Mouse (Mus musculus): Measurements from ENCODE around the gene Stx1b. TPM values are rescaled to one million over a fixed set of nuclear protein-coding genes. Genes with fewer than 3 reads are reported as not detected.
"Not testable (repeated sequence)": the region's sequence is repeated elsewhere in the genome, so short reads cannot be mapped to it uniquely, and the experiment has no call there.

The Stx1b gene
- total RNA-seq (2022), result 100 to 1,000 TPM; 344 to 361 (median 348) TPM

DNA sequence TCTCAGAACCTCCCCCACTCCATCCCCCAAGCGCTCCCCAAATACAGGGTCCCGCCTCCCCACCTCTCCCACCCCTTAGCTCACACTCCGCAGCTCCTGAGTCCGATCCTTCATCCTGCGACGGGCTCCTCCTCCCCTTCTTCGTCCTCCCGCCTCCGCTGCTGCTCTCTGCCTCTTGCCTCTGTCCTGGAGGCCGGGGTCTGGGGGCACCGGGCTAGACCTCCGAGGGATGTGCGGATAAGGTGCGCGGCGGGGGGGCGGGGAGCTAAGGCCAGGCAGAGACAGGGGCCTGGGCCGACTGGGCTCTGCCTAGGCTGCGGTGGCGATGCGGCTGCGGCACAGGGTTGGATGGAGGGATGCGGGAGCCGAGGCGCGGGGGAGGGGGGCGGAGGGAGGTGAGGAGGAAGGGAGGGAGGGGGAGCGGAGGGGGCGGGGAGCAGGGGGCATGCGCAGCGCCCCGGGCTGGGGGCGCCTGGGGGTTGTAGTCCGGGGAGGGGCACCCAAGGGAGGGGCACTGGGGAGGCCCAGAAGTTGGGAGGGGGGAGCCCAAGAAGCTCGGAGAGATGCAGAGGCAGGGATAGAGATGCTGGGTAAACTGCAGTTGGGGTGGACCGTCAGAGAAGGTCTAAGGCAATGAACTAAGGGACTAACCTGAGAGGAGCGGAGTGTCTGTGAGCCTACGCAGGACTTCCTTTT is at the start of gene Stx1b, which contains the start of gene Stx4a:
TSS of gene Stx1b (minus strand) at position 374 of the 696 bp plus-strand sequence.
TSS of gene Stx4a (plus strand) at position 119 of the 696 bp plus-strand sequence.
- peak in 1 of 2 experiments; percentile 54 for DNase-seq (ENCODE audit: low spot score in 2 of 2)

DNA sequence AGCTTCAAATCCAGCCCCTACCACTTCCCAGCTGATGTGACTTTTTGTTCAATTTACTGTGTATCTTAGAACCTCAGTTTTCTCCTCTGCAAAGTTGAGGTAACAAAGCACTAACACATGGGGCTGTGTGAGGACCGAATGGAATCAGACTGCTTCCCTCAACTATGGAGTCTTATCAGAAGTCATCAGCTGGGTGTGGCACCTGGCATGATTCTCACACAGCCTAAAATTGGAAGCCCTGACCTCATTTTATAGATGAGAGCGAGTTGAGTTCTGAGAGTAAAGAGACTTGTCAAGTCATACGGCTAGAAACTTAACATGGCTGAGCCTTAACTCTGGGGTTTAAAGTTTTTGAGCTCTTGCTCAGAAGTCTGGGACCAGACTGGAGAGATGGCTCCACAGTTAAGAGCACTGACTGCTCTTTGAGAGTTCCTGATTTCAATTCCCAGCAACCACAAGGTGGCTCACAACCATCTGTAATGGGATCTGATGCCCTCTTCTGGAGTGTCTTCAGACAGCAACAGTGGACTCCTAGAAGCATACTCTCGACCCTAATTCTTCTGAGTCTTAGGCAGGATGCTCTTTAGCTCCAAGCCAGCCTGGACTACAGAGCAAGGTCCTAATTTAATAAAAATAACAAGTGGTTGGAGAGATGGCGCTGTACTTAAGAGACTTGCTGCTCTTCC is 45.9 kb upstream of the Stx1b start:
- DNase-seq (ENCODE audit: low spot score in 2 of 2), result no peak

DNA sequence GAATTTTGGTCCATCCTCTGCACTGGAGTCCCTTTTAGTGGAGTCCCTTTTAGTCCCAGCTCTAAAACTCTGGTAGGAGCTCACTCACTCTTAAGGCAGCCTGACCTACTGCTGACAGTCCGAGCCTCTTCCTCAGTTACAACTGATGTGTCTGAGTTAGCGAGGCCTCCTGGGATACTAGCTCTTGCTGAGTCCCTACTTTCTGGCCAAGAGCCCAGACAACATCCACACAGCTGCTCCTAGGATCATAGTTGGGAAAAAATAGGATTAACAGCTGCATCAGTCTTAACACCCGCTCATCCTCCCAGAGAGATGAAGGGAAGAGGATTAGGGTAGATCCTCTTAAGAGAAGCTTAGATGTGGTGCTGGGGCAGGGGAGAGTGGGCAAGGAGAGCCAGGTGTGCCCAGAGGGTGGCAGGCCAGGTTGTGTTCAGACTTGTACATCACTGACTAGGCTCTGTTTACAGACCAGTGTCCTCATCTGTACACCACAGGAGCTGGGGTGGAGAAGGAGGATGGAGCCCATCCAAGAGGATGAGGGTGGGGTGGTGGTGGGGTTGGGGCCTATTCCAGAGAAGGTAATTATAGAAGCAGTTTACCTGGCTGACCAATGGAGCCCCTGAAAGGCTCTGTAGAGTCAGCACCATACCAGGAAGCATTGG is 44.9 kb upstream of the Stx1b start:
- DNase-seq (ENCODE audit: low spot score in 2 of 2), result no peak

DNA sequence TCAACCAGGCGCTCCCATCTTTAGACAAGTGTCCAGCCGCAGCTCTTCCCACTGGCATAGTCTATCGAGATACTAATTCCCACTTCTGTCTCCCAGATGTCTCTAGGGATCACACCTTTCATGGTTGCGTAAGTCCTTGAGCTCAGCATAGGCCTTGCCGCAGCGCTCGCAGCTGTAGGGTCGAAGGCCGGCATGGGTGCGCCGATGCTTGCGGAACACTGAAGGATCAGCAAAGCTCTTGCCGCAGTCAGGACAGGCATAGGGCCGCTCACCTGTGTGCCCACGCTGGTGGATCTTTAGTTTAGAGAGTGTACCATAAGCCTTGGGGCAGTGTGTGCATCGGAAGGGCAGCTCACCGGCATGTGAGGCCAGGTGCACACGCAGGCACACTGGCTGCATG is 43.3 kb upstream of the Stx1b start:
- DNase-seq (ENCODE audit: low spot score in 2 of 2), result no peak

DNA sequence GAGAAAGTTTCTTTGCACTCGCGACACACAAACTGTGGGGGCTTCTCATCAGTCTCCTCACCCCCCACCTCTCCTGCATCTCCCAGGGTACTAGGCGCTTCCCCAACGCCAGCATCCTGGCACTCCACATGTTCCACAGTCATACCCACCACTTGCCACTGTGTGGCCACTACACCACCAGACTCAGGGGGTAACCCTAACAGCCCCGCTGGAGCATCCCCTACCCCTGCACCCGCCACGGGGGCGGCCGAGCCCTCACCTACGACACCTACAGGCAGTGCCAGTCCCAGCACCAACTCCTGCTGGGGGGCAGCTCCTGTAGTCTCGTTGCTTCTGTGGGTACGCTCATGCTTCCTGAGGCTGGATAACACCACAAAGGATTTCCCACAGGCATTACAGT is 42.1 kb upstream of the Stx1b start:
- DNase-seq (ENCODE audit: low spot score in 2 of 2), result no peak

DNA sequence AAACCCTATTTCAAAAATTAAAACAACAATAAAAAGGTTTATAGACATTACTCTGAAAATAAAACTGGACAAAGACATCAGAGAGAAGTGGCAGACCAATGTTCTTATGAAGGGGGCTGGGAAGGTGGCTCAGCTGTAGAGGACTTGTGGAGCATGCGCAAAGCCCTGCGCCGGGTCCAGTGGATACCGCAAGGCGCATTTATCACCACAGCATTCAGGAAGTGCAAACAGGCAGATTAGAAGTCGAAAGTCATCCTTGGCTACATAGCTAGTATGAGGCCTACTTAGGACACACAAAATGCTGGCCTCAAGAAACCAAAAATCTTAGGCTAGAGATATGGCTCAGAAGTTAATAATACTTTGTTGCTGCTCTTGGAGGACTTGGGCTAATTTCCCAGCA is 33.9 kb upstream of the Stx1b start:
- DNase-seq (ENCODE audit: low spot score in 2 of 2), result no peak

DNA sequence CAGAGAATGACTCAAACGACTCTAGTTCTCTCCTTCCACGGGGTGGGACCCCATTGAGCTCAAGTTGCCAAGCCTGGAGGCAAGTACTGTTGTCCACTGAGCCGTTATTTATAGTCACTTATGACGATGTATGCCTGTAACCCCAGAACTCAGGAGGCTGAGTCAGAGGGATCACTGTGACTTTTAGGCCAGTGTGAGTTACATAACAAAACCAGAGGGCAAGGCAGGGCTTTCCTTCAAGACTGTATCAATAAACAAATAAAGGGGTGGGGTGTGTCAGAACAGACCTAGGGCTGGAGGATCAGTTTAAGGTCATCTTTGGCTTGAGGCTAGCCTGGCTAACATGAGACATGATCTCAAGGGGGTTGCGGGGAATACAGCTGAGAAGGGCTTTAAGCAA is 26.6 kb upstream of the Stx1b start:
- no peak for DNase-seq (ENCODE audit: low spot score in 2 of 2)

DNA sequence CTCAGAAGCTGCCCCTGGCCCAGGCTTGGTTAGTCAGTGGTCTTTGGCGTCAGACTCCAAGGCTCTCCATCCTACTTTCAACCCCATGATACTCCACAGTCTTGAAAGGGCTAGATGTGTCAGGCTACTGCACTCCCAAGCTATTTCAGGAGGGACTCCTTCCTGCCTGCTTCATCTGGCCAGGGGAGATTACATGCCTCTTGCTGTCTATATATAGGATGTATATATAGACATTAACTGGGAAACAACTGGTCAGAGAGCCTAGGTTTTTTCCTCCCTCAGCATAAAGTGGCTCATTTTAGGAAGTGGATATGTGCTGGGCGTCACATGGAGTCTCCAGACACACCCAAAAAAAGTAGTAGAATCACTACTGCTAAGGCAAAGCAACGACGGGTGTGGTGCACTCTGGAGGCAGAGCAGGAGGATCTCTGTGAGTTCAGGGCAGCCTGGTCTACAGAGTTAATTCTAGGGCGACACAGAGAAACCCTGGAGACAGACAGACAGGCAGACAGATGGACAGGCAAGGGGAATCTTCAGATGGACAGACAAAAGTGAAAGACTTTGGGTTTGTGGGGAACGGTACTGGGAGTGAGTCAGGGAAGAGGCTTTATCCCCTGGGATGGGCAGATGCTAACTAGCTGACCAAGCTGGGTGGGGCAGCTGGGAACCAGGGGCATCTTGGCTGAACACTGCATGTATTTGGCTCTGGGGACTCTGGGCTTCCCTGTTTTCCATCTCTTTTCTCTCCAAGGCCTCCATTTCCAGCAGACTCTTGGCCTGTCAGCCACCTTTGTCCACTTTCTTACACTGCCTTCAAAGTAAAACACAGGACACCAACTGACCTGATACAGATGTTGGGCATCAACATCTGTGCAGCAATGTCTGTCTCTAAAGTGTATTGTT is 25.9 kb upstream of the Stx1b start:
- DNase-seq (ENCODE audit: low spot score in 2 of 2), result no peak

DNA sequence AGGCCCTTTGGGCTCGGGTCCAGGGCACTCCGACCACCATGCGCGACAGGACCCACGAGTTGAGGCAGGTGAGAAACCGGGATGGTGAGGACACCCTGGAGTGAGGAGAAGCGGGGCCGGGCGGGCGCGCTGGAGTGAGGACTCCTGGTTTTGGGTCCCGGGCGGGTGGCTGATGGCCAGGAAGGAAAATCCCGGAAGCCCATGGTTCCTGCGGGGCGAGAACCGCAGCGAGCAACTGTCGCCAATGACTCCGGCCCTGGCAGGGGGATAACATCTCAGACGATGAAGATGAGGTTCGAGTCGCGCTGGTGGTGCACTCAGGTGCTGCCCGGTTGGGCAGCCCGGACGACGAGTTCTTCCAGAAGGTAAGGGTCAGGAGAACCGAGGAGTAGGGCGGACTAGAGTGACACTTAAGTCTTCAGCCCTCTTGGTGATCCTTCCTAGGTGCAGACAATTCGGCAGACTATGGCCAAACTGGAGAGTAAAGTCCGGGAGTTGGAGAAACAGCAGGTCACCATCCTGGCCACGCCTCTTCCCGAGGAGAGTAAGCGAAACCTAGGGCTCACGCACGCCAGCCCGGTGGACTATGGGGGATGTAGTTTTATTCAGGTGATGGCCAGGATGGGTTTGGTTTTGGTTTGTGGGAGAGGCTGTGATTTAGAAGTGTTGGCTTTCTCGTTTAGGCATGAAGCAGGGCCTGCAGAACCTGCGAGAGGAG is 17.8 kb upstream of the Stx1b start:
- DNase-seq (ENCODE audit: low spot score in 2 of 2), result peak; percentile 69 to 70

DNA sequence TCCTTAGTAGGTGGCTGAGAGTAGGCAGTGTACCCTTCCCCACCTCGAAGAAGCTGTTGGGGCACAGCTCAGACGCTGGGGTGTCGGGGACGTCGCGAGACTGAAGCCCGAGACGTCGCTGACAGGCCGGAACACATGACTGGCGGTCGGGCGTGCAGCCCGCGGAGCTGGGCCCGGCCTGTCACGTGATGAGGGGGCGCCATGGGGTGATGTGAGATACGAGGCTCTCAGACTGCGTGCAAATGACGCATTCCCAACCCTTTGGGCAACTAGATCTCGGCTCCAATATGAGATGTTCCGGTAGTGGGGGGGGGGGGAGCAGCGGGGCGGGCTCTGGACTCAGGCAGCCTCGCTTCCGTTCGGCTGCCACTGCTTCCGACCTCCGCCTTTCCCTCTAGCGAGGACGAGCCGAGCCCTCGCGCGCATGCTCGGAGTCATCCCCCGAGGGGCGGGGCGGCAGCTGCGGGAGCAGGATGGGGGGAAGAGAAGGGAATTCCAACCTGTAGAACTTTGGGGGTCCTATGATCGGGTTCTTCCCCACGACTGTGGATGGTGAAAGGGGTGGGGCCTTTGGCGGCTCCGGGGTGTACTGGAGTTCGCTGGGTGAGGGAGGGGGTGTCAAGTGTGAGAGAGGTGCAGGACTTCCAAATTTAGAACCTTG is 17.1 kb upstream of the Stx1b start:
- DNase-seq (ENCODE audit: low spot score in 2 of 2), result peak; percentile 96 to 97

DNA sequence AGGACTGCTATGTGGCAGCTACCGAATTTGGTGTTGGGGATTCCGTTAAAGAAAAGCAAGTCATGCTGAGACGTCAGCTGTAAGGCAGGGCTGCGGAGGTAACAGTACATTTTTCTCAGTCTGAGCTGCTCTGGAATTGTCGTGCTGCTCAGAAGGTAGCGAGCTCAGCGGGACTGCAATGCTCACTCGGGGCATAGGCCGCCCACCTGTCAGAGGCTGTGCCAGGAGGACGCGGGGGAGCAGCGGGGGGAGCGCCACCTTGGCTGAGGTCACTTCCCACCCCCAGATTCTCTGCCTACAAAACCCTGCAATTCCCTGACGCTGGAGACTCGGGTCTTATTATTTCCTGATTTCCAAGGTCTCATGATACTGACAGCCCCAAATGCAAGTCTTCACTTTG is 16.5 kb upstream of the Stx1b start:
- no peak for DNase-seq (ENCODE audit: low spot score in 2 of 2)

DNA sequence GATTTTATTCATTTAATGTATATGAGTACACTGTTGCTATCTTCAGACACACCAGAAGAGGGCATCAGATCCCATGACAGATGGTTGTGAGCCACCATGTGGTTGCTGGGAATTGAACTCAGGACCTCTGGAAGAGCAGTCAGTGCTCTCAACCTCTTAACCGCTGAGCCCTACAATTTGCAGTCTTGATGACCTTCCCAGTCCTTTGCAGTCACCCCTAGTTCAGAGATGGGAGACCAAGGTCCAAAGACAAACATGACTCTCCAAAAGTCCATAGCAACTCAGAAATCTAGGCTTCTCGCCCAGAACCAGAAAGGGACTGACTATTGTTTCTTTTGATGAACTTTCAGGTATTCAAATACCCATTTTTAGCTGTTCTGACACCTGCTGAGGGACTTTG is 15.7 kb upstream of the Stx1b start:
- not testable (repeated sequence) for DNase-seq (ENCODE audit: low spot score in 2 of 2)

DNA sequence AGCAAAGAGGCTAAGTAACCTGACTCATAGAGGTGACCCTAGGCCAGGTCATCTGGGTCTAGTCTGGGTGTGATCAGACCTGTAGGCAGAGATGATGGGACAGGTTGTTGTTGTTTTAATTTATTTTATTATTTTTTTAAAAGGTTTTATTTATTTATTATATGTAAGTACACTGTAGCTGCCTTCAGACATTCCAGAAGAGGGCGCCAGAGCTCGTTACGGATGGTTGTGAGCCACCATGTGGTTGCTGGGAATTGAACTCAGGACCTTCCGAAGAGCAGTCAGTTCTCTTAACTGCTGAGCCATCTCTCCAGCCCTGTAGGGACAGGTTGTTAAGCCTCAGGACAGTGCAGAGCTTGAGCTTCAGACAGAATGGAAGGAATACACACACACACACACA is 13.5 kb upstream of the Stx1b start:
- not testable (repeated sequence) for DNase-seq (ENCODE audit: low spot score in 2 of 2)

DNA sequence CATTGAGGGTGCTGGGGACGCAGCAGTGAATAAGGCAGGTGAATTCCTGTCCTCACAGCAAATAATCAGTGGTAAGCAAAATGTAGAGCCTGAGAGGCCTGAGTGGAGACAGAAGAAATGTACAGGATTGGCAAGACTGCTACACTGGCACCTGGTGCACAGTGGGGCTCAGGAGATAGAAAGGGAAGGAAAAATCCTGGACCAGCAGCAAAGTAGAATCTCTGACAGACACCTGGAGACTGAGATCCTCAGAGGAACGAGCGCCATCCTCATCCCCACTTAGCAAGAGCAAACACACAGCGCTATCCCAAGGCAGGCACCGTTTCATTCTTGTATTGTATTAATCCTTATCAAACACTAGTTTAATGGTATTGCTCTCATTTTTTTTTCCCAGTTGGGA is 13.1 kb upstream of the Stx1b start:
- no peak for DNase-seq (ENCODE audit: low spot score in 2 of 2)

DNA sequence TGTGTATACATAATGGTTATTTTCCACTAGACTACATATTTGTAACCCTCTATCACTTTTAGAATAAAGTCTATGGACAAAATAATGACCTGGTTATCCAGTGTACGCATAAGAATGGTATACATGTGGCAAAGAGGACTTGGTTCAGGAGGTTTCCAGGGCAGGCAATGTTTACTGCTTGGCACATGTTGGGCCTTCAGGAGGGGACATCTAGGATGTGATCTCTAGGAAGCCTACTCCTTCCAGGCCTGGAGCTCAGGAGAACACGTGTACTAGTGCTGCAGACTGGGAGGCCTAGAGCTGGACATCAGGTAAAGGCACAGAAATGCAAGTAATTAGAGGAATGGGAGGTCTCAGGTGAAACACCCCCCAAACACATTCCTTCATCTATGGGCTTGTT is 11.2 kb upstream of the Stx1b start:
- DNase-seq (ENCODE audit: low spot score in 2 of 2), result no peak

DNA sequence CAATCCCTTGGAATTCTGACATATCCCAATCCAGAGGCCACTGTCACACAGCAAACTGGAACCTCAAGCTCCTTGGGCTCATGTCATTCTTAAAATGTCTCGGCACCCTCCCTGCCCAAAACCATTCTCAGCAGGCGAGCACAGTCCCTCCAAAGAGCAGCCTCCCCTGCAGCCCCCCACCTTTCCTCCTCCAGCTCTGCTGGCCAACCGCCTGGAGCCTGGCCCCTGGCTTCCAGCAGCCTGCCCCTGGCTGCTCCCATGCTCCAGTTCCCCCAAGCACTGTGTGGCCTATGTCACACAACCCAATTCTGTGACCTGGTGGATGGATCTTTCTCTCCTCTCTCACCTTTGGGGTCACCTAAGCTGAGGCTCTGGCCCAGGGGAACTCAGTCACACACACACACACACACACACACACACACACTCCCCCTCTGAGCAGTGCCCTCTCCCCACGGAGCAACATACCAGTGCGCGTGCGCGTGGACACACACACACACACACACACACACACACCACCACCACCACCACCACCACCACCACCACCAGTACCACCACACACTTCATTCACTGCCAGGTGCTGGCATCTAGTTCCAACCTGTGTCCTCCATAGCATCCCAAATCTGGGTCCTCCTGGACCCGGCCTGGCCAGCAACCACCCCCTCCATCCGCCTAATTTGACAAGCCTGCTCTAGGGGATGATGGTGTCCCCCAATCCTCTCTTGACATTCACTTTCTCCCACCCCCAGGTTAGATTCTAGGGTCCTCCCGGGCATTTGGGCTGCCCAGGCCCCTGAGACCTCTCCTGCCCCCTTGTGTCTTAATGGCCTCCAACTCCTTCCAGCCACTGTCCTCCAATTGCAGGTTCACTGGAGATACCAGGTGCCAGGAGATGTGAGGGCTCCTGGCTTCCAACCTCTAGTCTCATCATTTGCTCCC is 845 bp downstream of the Stx1b start:
- no peak for DNase-seq (ENCODE audit: low spot score in 2 of 2)

DNA sequence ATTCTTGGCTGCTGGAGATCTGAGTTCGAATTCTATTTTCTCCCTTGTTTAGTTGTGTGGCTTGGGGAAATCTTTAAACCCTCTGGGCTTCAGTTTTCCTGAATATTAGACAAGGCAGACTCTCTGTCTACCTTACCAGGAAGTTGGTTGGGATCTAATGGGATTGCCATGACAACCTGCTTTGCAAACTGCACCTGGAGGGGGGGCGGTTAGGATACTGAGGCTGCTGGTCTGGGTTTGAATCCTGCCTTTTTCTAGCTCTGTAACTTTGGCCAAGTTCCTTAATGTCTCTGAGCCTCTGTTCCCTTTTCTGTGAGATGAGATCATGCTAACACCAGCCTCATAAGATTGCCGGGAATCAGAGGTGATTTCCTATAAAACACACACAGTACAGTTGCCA is 1.9 kb downstream of the Stx1b start:
- no peak for DNase-seq (ENCODE audit: low spot score in 2 of 2)

DNA sequence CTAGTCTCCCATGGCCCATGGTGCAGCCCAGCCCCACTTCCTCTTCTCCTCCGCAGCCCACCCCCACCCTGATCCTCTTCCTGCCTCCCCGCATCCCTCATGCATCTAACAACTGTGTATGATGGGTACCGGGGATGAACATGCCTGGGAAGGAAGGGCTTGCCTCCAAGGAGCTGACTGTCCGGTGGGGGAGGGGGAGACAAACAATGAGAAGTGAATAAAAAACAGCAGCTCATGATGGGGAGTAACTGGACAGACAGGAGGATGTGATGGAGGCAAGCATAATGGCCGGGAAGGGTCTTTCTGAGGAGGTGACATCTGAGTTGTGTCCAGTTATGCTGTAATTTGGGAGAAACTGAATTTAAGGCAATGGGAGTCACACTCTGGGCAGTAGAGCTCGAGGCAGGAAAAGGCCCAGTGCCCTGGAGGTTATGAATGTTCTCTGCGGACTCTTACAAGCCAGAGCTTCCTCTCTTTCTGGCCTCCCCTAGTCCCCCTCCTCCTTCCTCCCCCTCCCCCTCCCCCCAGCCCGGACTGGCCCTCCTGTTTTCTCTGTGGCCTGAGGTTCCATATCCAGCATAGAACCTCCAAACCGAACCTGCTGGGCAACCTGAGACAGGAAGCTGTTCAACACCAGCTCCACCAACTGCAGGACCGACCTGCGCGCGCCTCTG is 3.4 kb downstream of the Stx1b start:
- DNase-seq (ENCODE audit: low spot score in 2 of 2), result no peak

DNA sequence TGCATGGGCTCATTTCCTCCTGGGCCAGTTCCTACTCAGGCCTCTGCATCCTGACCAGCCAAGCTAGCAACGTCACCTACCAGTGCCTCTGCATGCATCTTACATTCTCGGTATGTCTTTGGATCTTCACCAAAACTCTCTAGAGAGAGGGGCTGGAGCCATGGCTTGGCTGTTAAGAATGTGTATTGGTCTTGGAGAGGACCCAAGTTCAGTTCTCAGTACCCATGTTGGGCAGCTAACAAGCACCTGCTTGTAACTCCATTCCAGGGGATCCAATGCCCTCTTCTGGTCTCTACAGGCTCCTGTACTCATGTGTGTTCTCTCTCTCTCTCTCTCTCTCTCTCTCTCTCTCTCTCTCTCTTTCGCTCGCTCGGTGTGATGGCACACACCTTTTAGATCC is 6.6 kb downstream of the Stx1b start:
- DNase-seq (ENCODE audit: low spot score in 2 of 2), result no peak
